Mouse (Mus musculus) adrenal gland, postnatal 14 days (tissue): ENCODE results near the gene Lrrc73. TPM values are rescaled to one million over a fixed set of nuclear protein-coding genes. Genes with fewer than 3 reads are reported as not detected.

Experiments used
- DNase-seq: peaks from one replicate; pipeline ENCODE4 v3.0.0; 2021; ENCODE audit warnings: mixed read lengths
- long read RNA-seq, 2 experiments: library from polyadenylated mRNA; stranded (forward); transcript quantifications; one replicate each; pipeline ENCODE4 v2.0.0; 2021
- total RNA-seq: library from RNA; stranded (reverse); gene quantifications from 2 replicates; pipeline ENCODE4 v1.2.3, GENCODE M21; 2021

Gene Lrrc73
- total RNA-seq: 3.7 and 4.8 TPM in 2 replicates
- long read RNA-seq, experiment 1, partial matches to known transcripts: 0 of 3 reads
- long read RNA-seq, experiment 1, other reads (novel, unspliced or antisense): 1 of 3 reads
- long read RNA-seq, experiment 2, partial matches to known transcripts: 1 of 1 reads
- long read RNA-seq, experiment 2, other reads (novel, unspliced or antisense): 0 of 1 reads

GRCm38 (mm10) chr17:46253452-46254084 is at the start of gene Lrrc73:
TSS of gene Lrrc73 (plus strand) at chr17:46253531.
- DNase-seq: peak; percentile 96

- DNase-seq: no peak
Observed at GRCm38 (mm10) chr17:46206676-46207075, 46.7 kb upstream of the Lrrc73 start.

- no peak for DNase-seq
Observed at GRCm38 (mm10) chr17:46210550-46210949, 42.8 kb upstream of the Lrrc73 start.

GRCm38 (mm10) chr17:46221601-46222000 is 31.7 kb upstream of the Lrrc73 start:
- DNase-seq: peak; percentile 69

- peak; percentile 75 for DNase-seq
Observed at GRCm38 (mm10) chr17:46227576-46227975, 25.8 kb upstream of the Lrrc73 start.

- DNase-seq: no peak
Observed at GRCm38 (mm10) chr17:46236067-46236466, 17.3 kb upstream of the Lrrc73 start.

GRCm38 (mm10) chr17:46237079-46237478 is 16.3 kb upstream of the Lrrc73 start:
- DNase-seq: no peak

- peak; percentile 73 for DNase-seq
Observed at GRCm38 (mm10) chr17:46237480-46237879, 15.9 kb upstream of the Lrrc73 start.

- DNase-seq: no peak
Observed at GRCm38 (mm10) chr17:46239516-46240114, 13.7 kb upstream of the Lrrc73 start.

- DNase-seq: no peak
Observed at GRCm38 (mm10) chr17:46241471-46241870, 11.9 kb upstream of the Lrrc73 start.

GRCm38 (mm10) chr17:46242274-46242673 is 11.1 kb upstream of the Lrrc73 start:
- DNase-seq: no peak

- DNase-seq: peak; percentile 54
Observed at GRCm38 (mm10) chr17:46242993-46243392, 10.3 kb upstream of the Lrrc73 start.

GRCm38 (mm10) chr17:46243624-46244023 is 9.7 kb upstream of the Lrrc73 start:
- peak; percentile 49 for DNase-seq

- peak; percentile 91 for DNase-seq
Observed at GRCm38 (mm10) chr17:46244579-46244978, 8.8 kb upstream of the Lrrc73 start.

GRCm38 (mm10) chr17:46247512-46248188 is 5.7 kb upstream of the Lrrc73 start, which contains the start of the genes Polr1c and Yipf3:
TSS of gene Polr1c (minus strand) at chr17:46248054.
TSS of gene Yipf3 (plus strand) at chr17:46248080.
- DNase-seq: peak; percentile 98

GRCm38 (mm10) chr17:46248189-46248522 is 5.2 kb upstream of the Lrrc73 start:
- no peak for DNase-seq

- no peak for DNase-seq
Observed at GRCm38 (mm10) chr17:46251174-46251573, 2.2 kb upstream of the Lrrc73 start.

- peak; percentile 71 for DNase-seq
Observed at GRCm38 (mm10) chr17:46252571-46253451, 520 bp upstream of the Lrrc73 start.

- peak; percentile 51 for DNase-seq
Observed at GRCm38 (mm10) chr17:46254106-46254505, 775 bp downstream of the Lrrc73 start.

- DNase-seq: no peak
Observed at GRCm38 (mm10) chr17:46255147-46255546, 1.8 kb downstream of the Lrrc73 start.

GRCm38 (mm10) chr17:46258279-46259053 is 5.1 kb downstream of the Lrrc73 start:
- DNase-seq: no peak
